Mouse (Mus musculus) E14TG2a.4 (cell line): ENCODE results near the gene Olfr721-ps1.

Experiments
- H3K27me3 ChIP-seq: 2 replicates; pipeline ENCODE4 v1.6.1; 2014; ENCODE audit warnings: low read length, control low read depth; ENCODE audit not compliant: insufficient read depth
- H3K36me3 ChIP-seq: 2 replicates; pipeline ENCODE4 v1.6.1; 2014; ENCODE audit warnings: low read length, control low read depth; ENCODE audit not compliant: insufficient read depth
- H3K4me1 ChIP-seq: replicated peaks from 2 replicates; pipeline ENCODE4 v1.6.1; 2014; ENCODE audit warnings: low read depth, low read length, control low read depth
- H3K4me3 ChIP-seq: replicated peaks from 2 replicates; pipeline ENCODE4 v1.5.1; 2014; ENCODE audit warnings: mild to moderate bottlenecking, low read length
- H3K9me3 ChIP-seq: 2 replicates; pipeline ENCODE4 v1.6.1; 2014; ENCODE audit warnings: low read length, control low read depth
- CTCF ChIP-seq: conservative IDR thresholded peaks from 2 replicates; pipeline ENCODE4 v1.5.1; 2014; ENCODE audit warnings: low read length
- NANOG ChIP-seq: IDR thresholded peaks from 2 replicates; pipeline ENCODE4 v1.6.1; 2014; ENCODE audit warnings: borderline replicate concordance, low read length, mixed read lengths
- POU5F1 ChIP-seq: IDR thresholded peaks from 2 replicates; pipeline ENCODE4 v1.6.1; 2014; ENCODE audit warnings: low read length, borderline replicate concordance

Gene Olfr721-ps1

DNA sequence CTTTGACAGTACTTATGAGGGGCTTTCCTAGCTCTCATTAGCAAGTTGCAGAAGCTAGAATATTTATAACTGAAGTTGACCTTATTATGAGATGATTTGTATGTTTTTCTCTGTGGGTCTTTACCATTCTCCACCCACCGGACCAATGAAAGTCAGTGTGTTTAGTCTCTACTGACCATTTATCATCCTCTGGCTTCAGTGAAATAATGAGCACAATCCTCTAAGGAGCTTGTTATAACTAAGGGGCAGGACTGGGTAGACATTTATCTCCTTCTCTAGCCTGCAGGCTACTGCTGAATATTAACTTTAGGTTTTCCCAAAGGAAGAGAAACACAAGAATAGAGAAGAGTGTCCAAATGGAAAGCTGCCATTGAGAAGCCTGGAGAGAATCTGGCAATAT, 5.6 kb upstream of the Olfr721-ps1 start:
- Histone ChIP-seq H3K27me3 (no peaks in the 10 kb centered on the region), H3K36me3 (no peaks in the 10 kb centered on the region), H3K9me3 (no peaks in the 10 kb centered on the region), H3K4me3 (no peak overlapping the region), H3K4me1 (no peaks in the 10 kb centered on the region)
- TF ChIP-seq CTCF (no peak), POU5F1 (no peak), NANOG (no peak)

DNA sequence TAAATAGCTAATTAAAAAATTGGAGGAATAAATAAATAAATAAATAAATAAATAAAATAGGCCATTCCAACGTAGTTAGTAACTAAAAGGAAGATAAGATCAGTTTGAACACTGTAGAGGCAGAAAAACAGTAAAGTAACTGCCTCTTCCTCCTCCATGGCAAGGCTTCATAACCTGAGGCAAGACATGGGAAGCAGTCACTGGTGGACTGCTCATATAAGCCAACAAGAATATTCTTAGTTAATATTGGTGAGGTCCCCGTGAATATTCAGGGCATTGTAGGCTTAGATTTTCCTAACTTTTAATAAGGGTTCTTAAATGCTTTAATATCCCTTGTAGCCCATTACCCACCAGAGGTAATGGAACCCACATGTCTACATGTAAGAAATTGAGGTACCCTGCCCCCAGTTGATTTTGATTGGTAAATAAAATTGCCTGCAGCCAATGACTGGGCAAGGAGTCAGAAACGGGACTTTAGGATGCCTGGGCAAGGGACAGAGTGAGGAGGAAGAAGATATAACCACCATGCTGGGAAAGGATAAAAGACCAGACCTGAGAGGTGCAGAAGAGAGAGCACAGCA, 35.1 kb downstream of the Olfr721-ps1 start:
- TF ChIP-seq POU5F1 (no peak), NANOG (no peak), CTCF (no peak)
- H3K36me3 ChIP-seq: no peaks in the 10 kb centered on the region
- no peaks in the 10 kb centered on the region for H3K9me3 ChIP-seq
- no peaks in the 10 kb centered on the region for H3K4me1 ChIP-seq
- no peak overlapping the region for H3K4me3 ChIP-seq
- H3K27me3 ChIP-seq: no peaks in the 10 kb centered on the region
